Mouse (Mus musculus) right cerebral cortex, postnatal 36 days (tissue): Measurements from ENCODE around the gene Lcat.

ENCODE experiments used
- DNase-seq, 2 experiments: peaks; one replicate each; pipeline ENCODE4 v3.0.0; 2022; ENCODE audit warnings: low spot score in 2 of 2, mixed read lengths in 1 of 2

The Lcat gene

GRCm38 (mm10) chr8:105889756-105890465, 53.3 kb downstream of the Lcat start:
- no peak for DNase-seq
